Mouse (Mus musculus) liver, embryonic 16.5 days (tissue): ENCODE measurements around the gene Clstn3. TPM values are rescaled to one million over a fixed set of nuclear protein-coding genes. Genes with fewer than 3 reads are reported as not detected.

Source experiments
- ATAC-seq: fragments of 200-750 bp; cut with Nextera tagmentation; 2 replicates; pipeline ENCODE4 v1.8.0; 2017; ENCODE audit warnings: low read depth, mild to moderate bottlenecking, moderate number of reproducible peaks, moderate library complexity
- H3K27ac ChIP-seq: fragments of 300-500 bp; sonication (generic); 2 replicates; pipeline ENCODE4 v1.5.1; 2014; ENCODE audit warnings: mild to moderate bottlenecking, low read length
- H3K27me3 ChIP-seq: fragments of 300-500 bp; sonication (generic); 2 replicates; pipeline ENCODE4 v1.6.1; 2014; ENCODE audit warnings: low read depth, low read length, mixed read lengths; ENCODE audit not compliant: control insufficient read depth, insufficient read depth
- H3K36me3 ChIP-seq: fragments of 300-500 bp; sonication (generic); 2 replicates; pipeline ENCODE4 v1.6.1; 2014; ENCODE audit warnings: mild to moderate bottlenecking; ENCODE audit not compliant: control insufficient read depth, insufficient read depth
- H3K4me1 ChIP-seq: fragments of 300-500 bp; sonication (generic); 2 replicates; pipeline ENCODE4 v1.6.1; 2014; ENCODE audit warnings: low read depth, low read length, mixed read lengths; ENCODE audit not compliant: control insufficient read depth
- H3K4me2 ChIP-seq: fragments of 300-500 bp; sonication (generic); 2 replicates; pipeline ENCODE4 v1.6.1; 2014; ENCODE audit warnings: low read depth, low read length, mixed read lengths
- H3K4me3 ChIP-seq: fragments of 300-500 bp; sonication (generic); 2 replicates; pipeline ENCODE4 v1.5.1; 2014; ENCODE audit warnings: low read depth, mild to moderate bottlenecking, low read length
- H3K9ac ChIP-seq: fragments of 300-500 bp; sonication (generic); 2 replicates; pipeline ENCODE4 v1.6.1; 2014; ENCODE audit warnings: low read depth, low read length
- H3K9me3 ChIP-seq: fragments of 300-500 bp; sonication (generic); replicated peaks from 2 replicates; pipeline ENCODE4 v1.6.1; 2016; ENCODE audit warnings: low read length; ENCODE audit not compliant: control insufficient read depth
- WGBS: fragments of 180-500 bp; shearing (Covaris S2); extraction: QIAGEN DNeasy Blood & Tissue Kit; methylation state at CpG from one replicate; pipeline ENCODE4 v1.1.7; 2014; ENCODE audit not compliant: insufficient replicate concordance; 5-methylcytosine and 5-hydroxymethylcytosine counted together
- polyA plus RNA-seq: library from polyadenylated mRNA; unstranded; fragments of >200 nt; fragmentation: Nextera tagmentation; extraction: Ambion mirVana; gene quantifications from 2 replicates; pipeline ENCODE4 v1.2.1, GENCODE M21; 2015

Gene Clstn3
- polyA plus RNA-seq, 1 experiment from 2014 or later, result 5.1 TPM

DNA sequence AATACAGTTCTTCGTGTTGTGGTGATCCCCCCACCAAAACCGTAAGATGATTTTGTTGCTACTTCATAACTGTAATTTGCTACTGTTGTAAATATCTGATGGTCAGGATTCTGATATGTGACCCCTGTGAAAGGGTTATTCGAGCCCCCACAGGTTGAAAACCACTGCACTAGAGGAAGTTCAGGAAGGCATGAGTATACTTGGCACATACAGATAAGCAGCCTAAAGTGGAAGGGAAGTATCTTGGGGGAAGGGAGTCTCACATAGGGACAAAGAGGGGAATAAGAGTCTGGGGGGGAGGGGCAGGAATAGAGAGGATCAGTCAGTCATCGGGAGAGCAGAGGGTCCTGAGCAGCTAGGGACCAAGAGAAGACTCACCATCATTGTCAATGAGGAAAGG, 5.2 kb downstream of the Clstn3 start:
- Histone ChIP-seq H3K36me3 (no peaks in the 10 kb centered on the region), H3K9ac (no peak overlapping the region), H3K4me3 (no peak overlapping the region), H3K4me1 (peaks cover 7% of the 10 kb centered on the region; the same call in 1 of the 2 replicates), H3K27me3 (no peaks in the 10 kb centered on the region), H3K4me2 (no peak overlapping the region), H3K27ac (no peak overlapping the region), H3K9me3 (no peaks in the 10 kb centered on the region)
- no peak for ATAC-seq
- 23% methylated on average over 4 of the region's 4 CpGs for WGBS

DNA sequence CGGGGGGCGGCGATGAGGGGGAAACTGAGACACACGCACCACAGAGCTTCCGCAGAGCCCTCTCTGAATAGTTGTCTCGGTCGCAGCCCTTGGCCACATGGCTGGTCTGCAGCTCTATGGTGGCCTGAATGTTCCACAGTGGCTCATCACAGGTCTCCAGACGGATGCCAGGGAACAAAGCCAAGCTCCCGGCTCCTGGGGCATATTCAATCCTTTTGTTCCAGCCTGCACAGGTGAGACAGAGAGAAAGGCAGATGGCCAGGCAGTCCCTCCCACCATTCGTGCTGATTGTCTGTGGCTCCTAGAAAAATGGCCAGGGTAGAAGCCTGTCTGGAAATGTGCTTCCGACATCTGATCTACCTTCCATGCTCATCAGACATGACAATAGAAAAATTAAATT, 6.1 kb downstream of the Clstn3 start:
- ATAC-seq, result no peak
- H3K9me3 ChIP-seq, result no peaks in the 10 kb centered on the region
- H3K4me1 ChIP-seq, result peaks cover 2% of the 10 kb centered on the region; the same call in 1 of the 2 replicates
- no peak overlapping the region for H3K4me2 ChIP-seq
- H3K27ac ChIP-seq, result no peak overlapping the region
- H3K27me3 ChIP-seq, result no peaks in the 10 kb centered on the region
- H3K36me3 ChIP-seq, result no peaks in the 10 kb centered on the region
- no peak overlapping the region for H3K9ac ChIP-seq
- no peak overlapping the region for H3K4me3 ChIP-seq
- WGBS, result 70% methylated on average over 11 of the region's 11 CpGs

- no peak overlapping the region for H3K4me3 ChIP-seq
- 72% methylated on average over 5 of the region's 5 CpGs for WGBS
- no peak for ATAC-seq
Measured at GRCm38 (mm10) chr6:124457827-124458226, 6.8 kb downstream of the Clstn3 start.

GRCm38 (mm10) chr6:124456243-124456642, 8.4 kb downstream of the Clstn3 start:
- Histone ChIP-seq H3K4me1 (peaks cover 12% of the 10 kb centered on the region), H3K4me2 (no peak overlapping the region), H3K27ac (no peak overlapping the region), H3K36me3 (no peaks in the 10 kb centered on the region), H3K9me3 (no peaks in the 10 kb centered on the region), H3K9ac (no peak overlapping the region), H3K27me3 (no peaks in the 10 kb centered on the region), H3K4me3 (no peak overlapping the region)
- no peak for ATAC-seq
- WGBS, result 64% methylated on average over 5 of the region's 5 CpGs

More at GRCm38 (mm10) chr6:124457827-124458226, 6.8 kb downstream of the Clstn3 start:
- Histone ChIP-seq H3K27ac (no peak overlapping the region), H3K9ac (no peak overlapping the region), H3K27me3 (no peaks in the 10 kb centered on the region), H3K4me1 (peaks cover 2% of the 10 kb centered on the region; the same call in 1 of the 2 replicates), H3K36me3 (no peaks in the 10 kb centered on the region), H3K4me2 (no peak overlapping the region), H3K9me3 (no peaks in the 10 kb centered on the region)

- Histone ChIP-seq H3K36me3 (no peaks in the 10 kb centered on the region), H3K9me3 (no peaks in the 10 kb centered on the region), H3K27ac (no peak overlapping the region), H3K27me3 (no peaks in the 10 kb centered on the region), H3K4me1 (peaks cover 12% of the 10 kb centered on the region), H3K4me3 (no peak overlapping the region), H3K9ac (no peak overlapping the region), H3K4me2 (no peak overlapping the region)
- ATAC-seq, result 0 out of 2 replicates have a peak, but pooled peaks have one; percentile 14
- 56% methylated on average over 4 of the region's 4 CpGs for WGBS
Measured at GRCm38 (mm10) chr6:124453756-124454155, 10.8 kb downstream of the Clstn3 start.

- H3K27ac ChIP-seq, result no peak overlapping the region
- no peaks in the 10 kb centered on the region for H3K9me3 ChIP-seq
- peak overlapping the region; percentile 33; the same call in 1 of the 2 replicates for H3K4me2 ChIP-seq
- H3K36me3 ChIP-seq, result no peaks in the 10 kb centered on the region
- WGBS, result 60% methylated on average over 3 of the region's 3 CpGs
- no peak overlapping the region for H3K4me3 ChIP-seq
- H3K9ac ChIP-seq, result no peak overlapping the region
- H3K4me1 ChIP-seq, result peaks cover 17% of the 10 kb centered on the region
- ATAC-seq, result peak; percentile 77
- no peaks in the 10 kb centered on the region for H3K27me3 ChIP-seq
Measured at GRCm38 (mm10) chr6:124451995-124452394, 12.6 kb downstream of the Clstn3 start.

GRCm38 (mm10) chr6:124449668-124450383, 14.8 kb downstream of the Clstn3 start:
- H3K4me3 ChIP-seq, result no peak overlapping the region
- H3K4me2 ChIP-seq, result no peak overlapping the region
- H3K9me3 ChIP-seq, result no peaks in the 10 kb centered on the region
- WGBS, result 75% methylated on average over 18 of the region's 18 CpGs
- H3K36me3 ChIP-seq, result no peaks in the 10 kb centered on the region
- H3K9ac ChIP-seq, result no peak overlapping the region
- no peak overlapping the region for H3K27ac ChIP-seq
- no peaks in the 10 kb centered on the region for H3K27me3 ChIP-seq
- ATAC-seq, result no peak
- H3K4me1 ChIP-seq, result peaks cover 15% of the 10 kb centered on the region

- no peak overlapping the region for H3K4me3 ChIP-seq
- 71% methylated on average over 16 of the region's 16 CpGs for WGBS
- H3K27me3 ChIP-seq, result no peaks in the 10 kb centered on the region
- H3K4me2 ChIP-seq, result no peak overlapping the region
- no peak overlapping the region for H3K27ac ChIP-seq
- H3K4me1 ChIP-seq, result peaks cover 15% of the 10 kb centered on the region
- no peak overlapping the region for H3K9ac ChIP-seq
- no peaks in the 10 kb centered on the region for H3K9me3 ChIP-seq
- H3K36me3 ChIP-seq, result no peaks in the 10 kb centered on the region
- ATAC-seq, result no peak
Measured at GRCm38 (mm10) chr6:124448959-124449667, 15.5 kb downstream of the Clstn3 start.
